Mouse (Mus musculus) monocyte, adult 5-6 weeks (primary cell): ENCODE measurements at regions not wholly inside any gene's neighbourhood (a gene's known extent, or its start where the extent isn't known, plus 50 kb on each side); places are given as distances from the start of the nearest gene placed in this dataset.

Experiments used
- ATAC-seq: fragments of 153-309, 156-312 bp; replicated peaks from 2 replicates; pipeline ENCODE4 v1.8.0; 2017; ENCODE audit warnings: mild to moderate bottlenecking; ENCODE audit not compliant: low TSS enrichment, insufficient number of reproducible peaks, severe bottlenecking, poor library complexity, low FRiP score

GRCm38 (mm10) chr13:83001118-83001517, 502.7 kb upstream of the Mef2c start:
- no peak for ATAC-seq

GRCm38 (mm10) chr13:83016686-83017085, 487.1 kb upstream of the Mef2c start:
- no peak for ATAC-seq

- no peak for ATAC-seq
These were observed 483.0 kb upstream of the Mef2c start for GRCm38 (mm10) chr13:83020829-83021228.

- no peak for ATAC-seq
These were observed 479.9 kb upstream of the Mef2c start for GRCm38 (mm10) chr13:83023972-83024371.

GRCm38 (mm10) chr13:83035962-83036361, 467.9 kb upstream of the Mef2c start:
- ATAC-seq: no peak

- ATAC-seq: no peak
These were observed 462.3 kb upstream of the Mef2c start for GRCm38 (mm10) chr13:83041506-83041905.

GRCm38 (mm10) chr13:83045516-83045915, 458.3 kb upstream of the Mef2c start:
- ATAC-seq: no peak

GRCm38 (mm10) chr13:83045970-83046369, 457.9 kb upstream of the Mef2c start:
- no peak for ATAC-seq

- ATAC-seq: no peak
These were observed 457.2 kb upstream of the Mef2c start for GRCm38 (mm10) chr13:83046571-83047123.

GRCm38 (mm10) chr13:83055865-83056264, 448.0 kb upstream of the Mef2c start:
- 0 out of 2 replicates have a peak, but pooled peaks have one; percentile 9 for ATAC-seq

- ATAC-seq: no peak
These were observed 447.4 kb upstream of the Mef2c start for GRCm38 (mm10) chr13:83056415-83056814.

- peak; percentile 74 for ATAC-seq
These were observed 439.1 kb upstream of the Mef2c start for GRCm38 (mm10) chr13:83064727-83065126.

GRCm38 (mm10) chr13:83065201-83065600, 438.6 kb upstream of the Mef2c start:
- ATAC-seq: no peak

GRCm38 (mm10) chr13:83066115-83066753, 437.6 kb upstream of the Mef2c start:
- ATAC-seq: peak; percentile 38; the same call in 1 of the 2 replicates

- ATAC-seq: no peak
These were observed 436.3 kb upstream of the Mef2c start for GRCm38 (mm10) chr13:83067496-83067895.

GRCm38 (mm10) chr13:83068588-83068987, 435.2 kb upstream of the Mef2c start:
- no peak for ATAC-seq

GRCm38 (mm10) chr13:83069293-83069692, 434.5 kb upstream of the Mef2c start:
- ATAC-seq: no peak

- no peak for ATAC-seq
These were observed 431.8 kb upstream of the Mef2c start for GRCm38 (mm10) chr13:83072073-83072472.

GRCm38 (mm10) chr13:83074219-83074965, 429.4 kb upstream of the Mef2c start:
- peak; percentile 90 for ATAC-seq

- ATAC-seq: peak; percentile 47
These were observed 428.4 kb upstream of the Mef2c start for GRCm38 (mm10) chr13:83075320-83075877.
